Mouse (Mus musculus) hindlimb bud, embryonic 11.5 days (tissue): ENCODE data around the gene Ubxn11.

Experiments
- DNase-seq: peaks from one replicate; pipeline ENCODE4 v3.0.0-alpha.2; 2012; ENCODE audit warnings: low read depth, low spot score; ENCODE audit errors: extremely low spot score

The Ubxn11 gene

GRCm38 (mm10) chr4:134117012-134117411 is 14.6 kb downstream of the Ubxn11 start:
- no peak for DNase-seq

GRCm38 (mm10) chr4:134118126-134118800 is 15.9 kb downstream of the Ubxn11 start:
- DNase-seq: no peak

GRCm38 (mm10) chr4:134119042-134119441 is 16.7 kb downstream of the Ubxn11 start:
- DNase-seq: no peak

GRCm38 (mm10) chr4:134119644-134120043 is 17.3 kb downstream of the Ubxn11 start:
- no peak for DNase-seq

GRCm38 (mm10) chr4:134120192-134120805 is 17.9 kb downstream of the Ubxn11 start:
- DNase-seq: no peak

GRCm38 (mm10) chr4:134120916-134121315 is 18.5 kb downstream of the Ubxn11 start:
- DNase-seq: no peak

- DNase-seq: no peak
These were observed 19.2 kb downstream of the Ubxn11 start for GRCm38 (mm10) chr4:134121571-134121970.

GRCm38 (mm10) chr4:134122281-134122680 is 19.9 kb downstream of the Ubxn11 start:
- no peak for DNase-seq

GRCm38 (mm10) chr4:134123147-134123546 is 20.8 kb downstream of the Ubxn11 start:
- no peak for DNase-seq

- peak; percentile 39 for DNase-seq
These were observed 21.5 kb downstream of the Ubxn11 start for GRCm38 (mm10) chr4:134123680-134124551.

GRCm38 (mm10) chr4:134125383-134126060 is 23.2 kb downstream of the Ubxn11 start:
- no peak for DNase-seq

GRCm38 (mm10) chr4:134126300-134127120 is 24.1 kb downstream of the Ubxn11 start:
- no peak for DNase-seq

GRCm38 (mm10) chr4:134127121-134127455 is 24.7 kb downstream of the Ubxn11 start:
- DNase-seq: no peak

- DNase-seq: no peak
These were observed 25.4 kb downstream of the Ubxn11 start for GRCm38 (mm10) chr4:134127793-134128192.

- DNase-seq: peak; percentile 39
These were observed 26.0 kb downstream of the Ubxn11 start, which contains the start of gene Sh3bgrl3 for GRCm38 (mm10) chr4:134128221-134128982. Sh3bgrl3 (minus strand) TSS chr4:134128789.

GRCm38 (mm10) chr4:134128983-134129362 is 26.6 kb downstream of the Ubxn11 start:
- peak; percentile 5 for DNase-seq

- no peak for DNase-seq
These were observed 27.1 kb downstream of the Ubxn11 start for GRCm38 (mm10) chr4:134129482-134129881.

- DNase-seq: no peak
These were observed 29.7 kb downstream of the Ubxn11 start for GRCm38 (mm10) chr4:134132117-134132516.

GRCm38 (mm10) chr4:134132519-134133095 is 30.2 kb downstream of the Ubxn11 start:
- DNase-seq: no peak
